ENCODE assay signal across 7 mouse cellular contexts in genomic region chr4:148951821-148952291, GRCm38 (mm10).
A peak's percentile ranks its signal among the peaks of the same experiment; 100 is the strongest.
DNase-seq lines count a peak whose midpoint lies in the region; ATAC-seq and TF ChIP-seq lines count a peak whose summit lies in the region.

No protein-coding gene starts in this region.

- no peak for DNase-seq in lung, postnatal 0 days (ENCODE audit: low spot score)
- no peak for DNase-seq in lung, postnatal 14 days
- DNase-seq in embryonic facial prominence, embryonic 11.5 days (ENCODE audit: low spot score): peak; percentile 43
- peak; percentile 62 for DNase-seq in midbrain, embryonic 10.5 days (ENCODE audit: low spot score)
- no peak for DNase-seq in urinary bladder, postnatal 36 days (ENCODE audit: low spot score in 2 of 2)
- no peak for DNase-seq in gastrocnemius, postnatal 36 days

- peaks cover 23% of the 10 kb centered on the region; the same call in 1 of the 2 replicates for H3K27me3 ChIP-seq in lung, postnatal 0 days (replicated peaks; ENCODE audit: insufficient read depth, low read length)
- H3K27me3 ChIP-seq in embryonic facial prominence, embryonic 11.5 days (ENCODE audit: control insufficient read depth, insufficient read depth, low read length): peaks cover 44% of the 10 kb centered on the region
- peaks cover 26% of the 10 kb centered on the region for H3K27me3 ChIP-seq in intestine, embryonic 15.5 days (replicated peaks)
- H3K27me3 ChIP-seq in midbrain, embryonic 10.5 days (ENCODE audit: low read depth, poor library complexity, severe bottlenecking): peaks cover 96% of the 10 kb centered on the region

- peak overlapping the region; percentile 25 for H3K4me2 ChIP-seq in lung, postnatal 0 days (replicated peaks; ENCODE audit: low read depth, low read length)
- H3K4me2 ChIP-seq in embryonic facial prominence, embryonic 11.5 days (ENCODE audit: low read depth, low read length): peak overlapping the region; percentile 79
- peak overlapping the region; percentile 64 for H3K4me2 ChIP-seq in intestine, embryonic 15.5 days (replicated peaks)

- peak overlapping the region; percentile 51; the same call in 1 of the 2 replicates for H3K27ac ChIP-seq in lung, postnatal 0 days (ENCODE audit: low read length)
- no peak overlapping the region for H3K27ac ChIP-seq in embryonic facial prominence, embryonic 11.5 days (replicated peaks; ENCODE audit: low read depth, low read length)
- H3K27ac ChIP-seq in intestine, embryonic 15.5 days: no peak overlapping the region
- peak overlapping the region; percentile 53; the same call in 1 of the 2 replicates for H3K27ac ChIP-seq in midbrain, embryonic 10.5 days (replicated peaks)

- peaks cover 14% of the 10 kb centered on the region; the same call in 1 of the 2 replicates for H3K36me3 ChIP-seq in lung, postnatal 0 days (ENCODE audit: insufficient read depth, low read length)
- no peaks in the 10 kb centered on the region for H3K36me3 ChIP-seq in embryonic facial prominence, embryonic 11.5 days (replicated peaks; ENCODE audit: control insufficient read depth, insufficient read depth, low read depth, low read length)
- no peaks in the 10 kb centered on the region for H3K36me3 ChIP-seq in intestine, embryonic 15.5 days
- peaks cover 13% of the 10 kb centered on the region for H3K36me3 ChIP-seq in midbrain, embryonic 10.5 days

- no peaks in the 10 kb centered on the region for H3K9me3 ChIP-seq in lung, postnatal 0 days (ENCODE audit: low read length)
- H3K9me3 ChIP-seq in embryonic facial prominence, embryonic 11.5 days (replicated peaks; ENCODE audit: control insufficient read depth, low read length): no peaks in the 10 kb centered on the region
- no peaks in the 10 kb centered on the region for H3K9me3 ChIP-seq in intestine, embryonic 15.5 days
- H3K9me3 ChIP-seq in midbrain, embryonic 10.5 days (replicated peaks): no peaks in the 10 kb centered on the region

- intact Hi-C loops in gastrocnemius, postnatal 36 days (cut with DNase I): no loop called here

- ATAC-seq in lung, postnatal 0 days: no peak
- 0 out of 2 replicates have a peak, but pooled peaks have one; percentile 15 for ATAC-seq in embryonic facial prominence, embryonic 11.5 days (replicated peaks; ENCODE audit: insufficient number of reproducible peaks, low FRiP score, low TSS enrichment, low read depth)
- ATAC-seq in intestine, embryonic 15.5 days: no peak

- H3K4me3 ChIP-seq in lung, postnatal 0 days (ENCODE audit: low read depth, low read length): peak overlapping the region; percentile 17; the same call in 1 of the 2 replicates
- peak overlapping the region; percentile 39 for H3K4me3 ChIP-seq in embryonic facial prominence, embryonic 11.5 days (ENCODE audit: low read depth, low read length)
- H3K4me3 ChIP-seq in intestine, embryonic 15.5 days (replicated peaks): peak overlapping the region; percentile 29
- H3K4me3 ChIP-seq in midbrain, embryonic 10.5 days: peak overlapping the region; percentile 56

- TF ChIP-seq EP300 in lung, postnatal 0 days (IDR thresholded peaks at IDR 0.05): no peak

- peaks cover 25% of the 10 kb centered on the region for H3K4me1 ChIP-seq in lung, postnatal 0 days (ENCODE audit: insufficient read depth, low read depth, low read length)
- peaks cover 21% of the 10 kb centered on the region for H3K4me1 ChIP-seq in embryonic facial prominence, embryonic 11.5 days (ENCODE audit: control insufficient read depth, insufficient read depth, low read length)
- peaks cover 40% of the 10 kb centered on the region for H3K4me1 ChIP-seq in intestine, embryonic 15.5 days (replicated peaks)
- peaks cover 48% of the 10 kb centered on the region for H3K4me1 ChIP-seq in midbrain, embryonic 10.5 days

- 17% methylated on average over 41 of the region's 44 CpGs for WGBS in lung, postnatal 0 days
- WGBS in embryonic facial prominence, embryonic 11.5 days: 2% methylated on average over 42 of the region's 44 CpGs
- WGBS in intestine, embryonic 15.5 days: 25% methylated on average over 44 of the region's 44 CpGs
- 3% methylated on average over 43 of the region's 44 CpGs for WGBS in midbrain, embryonic 10.5 days

- H3K9ac ChIP-seq in lung, postnatal 0 days (replicated peaks; ENCODE audit: low read depth): no peak overlapping the region
- peak overlapping the region; percentile 41 for H3K9ac ChIP-seq in embryonic facial prominence, embryonic 11.5 days (replicated peaks; ENCODE audit: low read length)
- 0 out of 2 replicates have a peak overlapping the region, but pooled peaks have one; percentile 10 for H3K9ac ChIP-seq in intestine, embryonic 15.5 days

- peak; percentile 24; the same call in 1 of the 2 replicates for TF ChIP-seq CTCF in lung, postnatal 0 days (IDR thresholded peaks at IDR 0.05)

Comparison
In these comparisons a context has a peak if more than half of its experiments do, and no peak if none do; other contexts are left out.
1. DNase-seq: peak in embryonic facial prominence, embryonic 11.5 days (single experiment) and midbrain, embryonic 10.5 days (single experiment); none in lung, postnatal 0 days (single experiment), lung, postnatal 14 days (single experiment), urinary bladder, postnatal 36 days (0 of 2) and gastrocnemius, postnatal 36 days (0 of 2).
2. H3K27ac ChIP-seq: peak in lung, postnatal 0 days (single experiment) and midbrain, embryonic 10.5 days (single experiment); none in embryonic facial prominence, embryonic 11.5 days (single experiment) and intestine, embryonic 15.5 days (single experiment).
3. H3K4me2 ChIP-seq: peak in every context shown above with its lines; median percentile 79 in embryonic facial prominence, embryonic 11.5 days; 64 in intestine, embryonic 15.5 days; 25 in lung, postnatal 0 days.
4. Peak in every context shown above with its lines, with median percentiles within 50 percentile points of each other: H3K4me3 ChIP-seq.